Mouse (Mus musculus) left cerebral cortex, adult 2 months (tissue): Measurements from ENCODE around the gene Ubtfl1. TPM values are rescaled to one million over a fixed set of nuclear protein-coding genes. Genes with fewer than 3 reads are reported as not detected.
"Not testable (repeated sequence)": the region's sequence is repeated elsewhere in the genome, so short reads cannot be mapped to it uniquely, and the experiment has no call there.

ENCODE experiments used
- DNase-seq, 2 experiments: peaks; one replicate each; pipeline ENCODE4 v3.0.0; 2021 to 2022; ENCODE audit warnings: low spot score in 2 of 2, mixed read lengths in 1 of 2; ENCODE audit errors: extremely low spot score in 1 of 2
- H3K27ac ChIP-seq: fragments of 200-600 bp; 2 replicates; pipeline ENCODE4 v1.8.1; 2022
- H3K4me3 ChIP-seq: fragments of 200-600 bp; 2 replicates; pipeline ENCODE4 v1.8.1; 2022
- CTCF ChIP-seq: fragments of 200-600 bp; IDR thresholded peaks from 2 replicates; pipeline ENCODE4 v1.8.1; 2022; ENCODE audit warnings: antibody characterized with exemption, mild to moderate bottlenecking, moderate library complexity
- intact Hi-C: fragments of 180-260 bp; cut with DNase I; formaldehyde crosslinking; loops from one replicate; pipeline ENCODE4 v1.15.1; 2025
- long read RNA-seq, 2 experiments: library from polyadenylated mRNA; stranded (forward); transcript quantifications; one replicate each; pipeline ENCODE4 v2.0.0; 2021; ENCODE audit warnings: borderline mapping rate in 2 of 2
- microRNA-seq, 2 experiments: library from miRNA; unstranded; fragments of <30 nt; microRNA quantifications; one replicate each; pipeline ENCODE4 v1.2.0; 2021
- total RNA-seq, 2 experiments: library from RNA; stranded (reverse); gene quantifications; 2 replicates each; pipeline ENCODE4 v1.2.3; 2021

Gene Ubtfl1
- not detected for total RNA-seq
- long read RNA-seq, experiment 1 = 0 reads
- long read RNA-seq, experiment 2 = 0 reads

- Histone ChIP-seq H3K27ac (no peak within 1 kb of the TSS), H3K4me3 (no peak within 1 kb of the TSS)
- TF ChIP-seq CTCF = no peak
- intact Hi-C loops = no loop called here
- no peak for DNase-seq
Observed at GRCm38 (mm10) chr9:18404118-18404517, at the start of gene Ubtfl1. Gene Ubtfl1, plus strand, starts transcription at chr9:18404418.

DNA sequence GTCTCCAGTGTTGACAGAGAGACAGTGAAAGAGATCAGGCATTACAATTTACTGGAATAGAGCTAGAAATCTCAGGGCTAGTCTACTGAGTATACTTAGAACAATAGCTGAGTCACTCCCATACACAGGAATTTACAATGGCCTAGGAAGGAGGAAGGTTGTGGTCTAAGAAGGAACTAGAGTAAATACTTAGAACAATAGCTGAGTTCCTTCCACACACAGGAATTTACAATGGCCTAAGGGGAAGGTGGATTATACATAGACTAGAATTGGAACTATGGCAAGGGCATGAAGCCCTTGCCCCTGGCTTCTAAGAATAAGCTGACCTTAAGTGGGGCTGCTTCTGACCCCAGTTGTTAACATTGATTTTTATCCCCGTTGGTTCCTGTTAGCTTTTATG lies 31.2 kb upstream of the Ubtfl1 start:
- H3K4me3 ChIP-seq, H3K27ac ChIP-seq, intact Hi-C loops, DNase-seq: not testable (repeated sequence)

- intact Hi-C loops = no loop called here
- no peak for DNase-seq
- Histone ChIP-seq H3K4me3 (no peak overlapping the region), H3K27ac (no peak overlapping the region)
- no peak for TF ChIP-seq CTCF
Observed at GRCm38 (mm10) chr9:18385782-18386181, 18.4 kb upstream of the Ubtfl1 start.

DNA sequence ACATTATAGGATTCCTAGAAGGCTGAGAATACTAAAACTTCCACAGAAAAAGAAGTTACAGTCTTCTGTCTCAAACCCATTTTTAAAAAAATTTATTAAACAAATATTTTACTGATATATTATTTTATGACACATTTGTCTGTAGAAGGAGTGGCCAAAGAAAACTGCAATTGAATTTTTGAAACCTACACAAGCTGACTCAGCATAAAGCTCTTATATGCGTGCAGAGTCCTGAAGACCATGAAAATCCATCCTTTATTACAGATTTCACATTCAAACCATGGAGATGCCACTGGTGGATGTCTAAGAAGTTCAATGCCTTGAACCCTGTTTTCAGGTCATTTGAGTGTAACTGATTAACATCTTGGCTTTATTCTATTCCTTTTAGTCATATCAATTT lies 4.6 kb upstream of the Ubtfl1 start:
- no peak overlapping the region for H3K4me3 ChIP-seq
- no peak for TF ChIP-seq CTCF
- intact Hi-C loops = no loop called here
- no peak for DNase-seq
- H3K27ac ChIP-seq = no peak overlapping the region

DNA sequence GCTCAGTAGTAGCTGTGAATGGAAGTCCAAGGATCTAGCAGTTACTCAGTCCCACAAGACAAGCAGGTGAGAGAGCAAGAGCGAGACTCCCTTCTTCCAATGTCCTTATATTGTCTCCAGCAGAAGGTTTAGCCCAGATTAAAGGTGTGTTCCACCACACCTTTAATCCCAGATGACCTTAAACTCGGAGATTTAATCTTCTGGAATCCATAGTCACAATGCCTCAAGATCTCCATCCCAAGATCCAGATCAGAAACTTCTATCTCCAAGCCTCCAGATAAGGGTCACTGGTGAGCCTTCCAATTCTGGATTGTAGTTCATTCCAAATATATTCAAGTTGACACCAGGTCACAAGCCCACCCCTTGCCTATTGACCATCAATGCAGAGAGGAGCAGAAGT lies 1.3 kb upstream of the Ubtfl1 start, which contains the start of gene Naalad2:
Gene Naalad2, minus strand, starts transcription at position 101 of the 400 bp plus-strand sequence.
- DNase-seq, intact Hi-C loops, H3K4me3 ChIP-seq, H3K27ac ChIP-seq: not testable (repeated sequence)

DNA sequence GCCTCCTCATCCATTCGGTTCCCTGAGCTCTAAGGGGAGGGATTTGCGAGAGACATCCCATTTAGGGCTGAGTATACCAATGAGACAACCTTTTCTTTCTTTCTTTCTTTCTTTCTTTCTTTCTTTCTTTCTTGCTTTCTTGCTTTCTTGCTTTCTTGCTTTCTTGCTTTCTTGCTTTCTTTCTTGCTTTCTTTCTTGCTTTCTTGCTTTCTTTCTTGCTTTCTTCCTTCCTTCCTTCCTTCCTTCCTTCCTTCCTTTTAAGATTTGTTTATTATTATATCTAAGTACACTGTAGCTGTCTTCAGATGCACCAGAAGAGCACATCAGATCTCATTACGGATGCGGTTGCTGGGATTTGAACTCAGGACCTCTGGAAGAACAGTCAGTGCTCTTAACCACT lies 8.2 kb downstream of the Ubtfl1 start:
- H3K4me3 ChIP-seq, intact Hi-C loops, DNase-seq, H3K27ac ChIP-seq: not testable (repeated sequence)

DNA sequence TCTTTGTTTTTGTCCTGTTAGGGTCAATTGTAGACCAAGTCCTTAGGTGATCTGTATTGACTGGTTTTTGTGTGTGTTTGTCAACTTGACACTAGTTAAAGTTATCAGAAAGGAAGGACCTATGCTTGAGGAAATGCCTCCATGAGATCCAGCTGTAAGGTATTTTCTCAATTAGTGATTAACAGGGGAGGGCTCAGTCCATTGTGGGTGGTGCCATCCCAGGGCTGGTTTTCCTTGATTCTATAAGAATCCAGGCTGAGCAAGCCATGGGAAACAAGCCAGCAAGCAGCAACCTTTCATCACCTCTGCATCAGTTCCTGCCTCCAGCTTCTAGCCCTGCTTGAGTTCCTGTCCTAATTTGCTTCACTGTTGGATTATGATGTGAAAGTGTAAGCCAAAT lies 26.1 kb downstream of the Ubtfl1 start, which contains the start of gene Mbd3l2:
Gene Mbd3l2, plus strand, starts transcription at position 301 of the 400 bp plus-strand sequence.
- Histone ChIP-seq H3K4me3 (no peak within 1 kb of the TSS), H3K27ac (no peak within 1 kb of the TSS)
- no peak for DNase-seq
- TF ChIP-seq CTCF = no peak
- intact Hi-C loops = no loop called here

DNA sequence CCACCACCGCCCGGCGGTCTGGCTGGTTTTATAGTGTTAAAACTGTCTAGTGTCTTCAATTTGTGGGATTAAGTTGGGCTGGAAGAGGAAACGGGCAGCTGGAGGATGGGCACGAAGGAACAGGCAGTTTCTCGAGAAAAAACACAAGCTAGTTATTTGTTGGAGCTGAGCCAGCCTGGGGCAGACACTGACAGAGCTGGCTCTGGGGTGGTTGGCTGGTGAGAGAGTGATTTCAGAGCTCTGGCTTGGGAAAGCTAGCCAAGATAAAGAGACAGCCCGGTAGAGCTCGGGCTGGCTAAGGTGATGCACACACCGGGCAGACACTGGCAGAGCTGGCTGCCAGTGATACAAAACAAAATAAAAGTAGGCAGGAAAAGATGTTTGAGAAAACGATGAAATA lies 27.5 kb downstream of the Ubtfl1 start:
- Histone ChIP-seq H3K27ac (no peak overlapping the region), H3K4me3 (no peak overlapping the region)
- intact Hi-C loops = no loop called here
- no peak for DNase-seq
- TF ChIP-seq CTCF = no peak

DNA sequence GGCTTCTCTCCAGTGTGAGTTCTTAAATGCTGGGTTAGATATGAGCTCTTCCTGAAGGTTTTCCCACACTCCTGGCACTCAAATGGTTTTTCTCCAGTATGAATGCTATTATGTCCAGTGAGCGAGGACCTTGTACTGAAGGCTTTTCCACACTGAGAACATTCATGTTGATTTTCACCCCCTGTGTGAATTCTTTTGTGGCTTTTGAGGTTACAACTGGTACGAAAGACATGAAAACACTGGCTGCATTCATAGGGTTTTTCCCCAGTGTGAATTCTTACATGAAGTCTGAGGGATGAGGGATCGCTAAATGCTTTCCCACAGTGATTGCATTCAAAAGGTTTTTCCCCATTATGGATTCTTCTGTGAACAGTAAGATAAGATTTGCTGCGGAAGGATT lies 52.3 kb downstream of the Ubtfl1 start:
- DNase-seq = no peak
- Histone ChIP-seq H3K27ac (no peak overlapping the region), H3K4me3 (no peak overlapping the region)
- intact Hi-C loops = no loop called here
- TF ChIP-seq CTCF = no peak

Small RNAs within 50 kb of the gene (microRNA-seq; reads per million reads assigned to microRNA genes)
- gene Gm22854 = 0 reads per million in 2 experiments

Other genes with a start within 250 kb of the Ubtfl1 start
- gene Chordc1, start 112.3 kb upstream of the Ubtfl1 start, total RNA-seq = 100 to 1,000 TPM; 107 to 108 TPM
- gene Naalad2, start 1.4 kb upstream of the Ubtfl1 start, total RNA-seq = under 1 TPM; 0.41 to 0.63 TPM
- not detected for gene Mbd3l2, start 26.2 kb downstream of the Ubtfl1 start, total RNA-seq
- 1 to 10 TPM; 2.5 to 2.8 TPM for gene Zfp558, start 73.8 kb downstream of the Ubtfl1 start, total RNA-seq
- not detected for gene Mbd3l1, start 73.9 kb downstream of the Ubtfl1 start, total RNA-seq